Mouse (Mus musculus): Measurements from ENCODE around the gene Rbm20.
"Not testable (repeated sequence)": the region's sequence is repeated elsewhere in the genome, so short reads cannot be mapped to it uniquely, and the experiment has no call there.

Gene Rbm20

GRCm38 (mm10) chr19:53676718-53677634 is at the start of gene Rbm20:
Gene Rbm20, plus strand, starts transcription at chr19:53677306.
- DNase-seq (ENCODE audit: low read depth, low spot score), result no peak

- no peak for DNase-seq (ENCODE audit: low read depth, low spot score)
Observed at GRCm38 (mm10) chr19:53638041-53638440, 39.1 kb upstream of the Rbm20 start.

- no peak for DNase-seq (ENCODE audit: low read depth, low spot score)
Observed at GRCm38 (mm10) chr19:53638727-53639126, 38.4 kb upstream of the Rbm20 start.

- DNase-seq (ENCODE audit: low read depth, low spot score), result no peak
Observed at GRCm38 (mm10) chr19:53644020-53644595, 33.0 kb upstream of the Rbm20 start.

GRCm38 (mm10) chr19:53647301-53647700 is 29.8 kb upstream of the Rbm20 start:
- DNase-seq (ENCODE audit: low read depth, low spot score), result no peak

GRCm38 (mm10) chr19:53648056-53648455 is 29.1 kb upstream of the Rbm20 start:
- DNase-seq (ENCODE audit: low read depth, low spot score), result no peak

GRCm38 (mm10) chr19:53648802-53649236 is 28.3 kb upstream of the Rbm20 start:
- peak; percentile 77 for DNase-seq (ENCODE audit: low read depth, low spot score)

- no peak for DNase-seq (ENCODE audit: low read depth, low spot score)
Observed at GRCm38 (mm10) chr19:53649361-53649760, 27.7 kb upstream of the Rbm20 start.

GRCm38 (mm10) chr19:53649802-53650201 is 27.3 kb upstream of the Rbm20 start:
- no peak for DNase-seq (ENCODE audit: low read depth, low spot score)

GRCm38 (mm10) chr19:53650921-53651320 is 26.2 kb upstream of the Rbm20 start:
- DNase-seq (ENCODE audit: low read depth, low spot score), result no peak

GRCm38 (mm10) chr19:53652267-53652666 is 24.8 kb upstream of the Rbm20 start:
- no peak for DNase-seq (ENCODE audit: low read depth, low spot score)

- DNase-seq (ENCODE audit: low read depth, low spot score), result peak; percentile 61
Observed at GRCm38 (mm10) chr19:53653624-53654467, 23.3 kb upstream of the Rbm20 start.

- not testable (repeated sequence) for DNase-seq (ENCODE audit: low read depth, low spot score)
Observed at GRCm38 (mm10) chr19:53656443-53656842, 20.7 kb upstream of the Rbm20 start.

- no peak for DNase-seq (ENCODE audit: low read depth, low spot score)
Observed at GRCm38 (mm10) chr19:53657437-53657836, 19.7 kb upstream of the Rbm20 start.

- DNase-seq (ENCODE audit: low read depth, low spot score), result no peak
Observed at GRCm38 (mm10) chr19:53660722-53661420, 16.2 kb upstream of the Rbm20 start.

GRCm38 (mm10) chr19:53661938-53662722 is 15.0 kb upstream of the Rbm20 start:
- no peak for DNase-seq (ENCODE audit: low read depth, low spot score)

- DNase-seq (ENCODE audit: low read depth, low spot score), result no peak
Observed at GRCm38 (mm10) chr19:53664831-53665230, 12.3 kb upstream of the Rbm20 start.

- DNase-seq (ENCODE audit: low read depth, low spot score), result no peak
Observed at GRCm38 (mm10) chr19:53665391-53665790, 11.7 kb upstream of the Rbm20 start.

- DNase-seq (ENCODE audit: low read depth, low spot score), result no peak
Observed at GRCm38 (mm10) chr19:53666708-53667107, 10.4 kb upstream of the Rbm20 start.

- no peak for DNase-seq (ENCODE audit: low read depth, low spot score)
Observed at GRCm38 (mm10) chr19:53668821-53669220, 8.3 kb upstream of the Rbm20 start.
